Mouse (Mus musculus) heart, adult 10 weeks (tissue): ENCODE measurements around the gene Btnl4. TPM values are rescaled to one million over a fixed set of nuclear protein-coding genes. Genes with fewer than 3 reads are reported as not detected.

Source experiments
- polyA plus RNA-seq: library from polyadenylated mRNA; stranded (reverse); fragments of 350-450 nt; fragmentation: Illumina TruSeq; extraction: RNeasy Lipid Tissue Mini Kit (QIAGEN cat#74804); gene quantifications from one replicate; pipeline ENCODE4 v1.2.3, GENCODE M21; 2014; ENCODE audit warnings: low read depth, low replicate concordance

Gene Btnl4
- not detected for polyA plus RNA-seq

DNA sequence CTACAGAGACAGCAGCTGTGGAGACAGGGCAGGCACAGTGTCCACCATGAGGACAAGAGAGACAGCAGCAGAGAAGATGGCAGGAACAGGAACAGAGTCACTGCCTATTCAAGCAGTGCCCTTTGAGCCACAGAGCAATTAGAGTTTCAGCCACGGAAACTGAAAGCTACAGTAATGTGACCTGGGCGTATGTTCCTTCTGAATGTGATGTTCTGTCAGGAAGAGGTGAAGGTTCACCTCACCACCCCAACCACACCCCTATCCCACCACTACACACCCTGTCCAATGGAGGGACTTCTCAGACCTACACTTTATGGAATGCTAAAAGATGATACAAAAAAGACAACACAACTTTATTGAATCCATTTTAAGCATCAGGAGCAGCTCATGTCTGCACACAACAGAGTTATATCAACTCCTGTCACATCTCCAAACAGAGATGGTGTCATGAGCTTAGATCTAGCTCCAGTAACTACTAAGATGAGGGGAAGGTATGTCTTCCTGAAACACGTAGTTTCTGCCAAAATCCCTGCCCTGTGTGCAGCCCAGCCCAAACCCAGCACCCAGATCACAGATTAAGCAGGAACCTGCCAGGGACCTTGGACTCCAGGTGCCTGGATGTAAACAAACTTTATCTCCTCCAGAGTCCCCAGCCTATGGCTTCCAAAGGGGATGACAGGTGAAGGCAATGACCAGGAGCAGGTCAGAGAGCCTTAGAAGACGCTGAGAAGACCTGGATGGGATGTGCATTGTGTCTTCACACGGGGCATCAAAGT is at the start of gene Btnl4:
Btnl4 (minus strand) TSS at position 81 of the 776 bp plus-strand sequence.

DNA sequence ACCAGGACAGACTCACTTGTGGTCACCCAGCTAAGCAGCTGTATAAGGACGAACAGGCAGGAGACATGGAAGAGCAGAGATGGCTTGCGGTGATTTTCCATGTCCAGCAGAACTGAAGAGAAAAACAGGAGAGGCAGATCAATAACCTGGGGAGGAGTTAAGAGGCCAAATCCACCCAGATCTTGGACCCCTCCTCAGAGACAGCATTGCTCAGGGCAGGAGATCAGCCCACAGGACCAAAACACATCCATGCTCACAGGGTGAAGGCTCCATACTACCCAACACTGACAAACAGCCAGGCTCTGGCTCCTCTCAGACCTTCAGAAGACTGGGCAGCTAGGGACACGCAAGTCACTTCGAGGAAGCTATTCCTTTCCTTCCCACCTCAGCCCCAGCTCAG is 40.1 kb upstream of the Btnl4 start, which contains the start of gene Btnl6:
Btnl6 (minus strand) TSS at position 101 of the 400 bp plus-strand sequence.

Other genes starting within 250 kb of the Btnl4 start
- 1.0 TPM for gene H2-Ob, start 238.4 kb downstream of the Btnl4 start, polyA plus RNA-seq
- 29.9 TPM for gene H2-Ab1, start 219.6 kb downstream of the Btnl4 start, polyA plus RNA-seq
- 42.5 TPM for gene H2-Aa, start 189.5 kb downstream of the Btnl4 start, polyA plus RNA-seq
- gene H2-Eb1, start 171.5 kb downstream of the Btnl4 start, polyA plus RNA-seq, result 33.9 TPM
- not detected for gene H2-Eb2, start 151.7 kb downstream of the Btnl4 start, polyA plus RNA-seq
- not detected for gene Btnl2, start 122.5 kb downstream of the Btnl4 start, polyA plus RNA-seq
- not detected for gene Btnl1, start 100.2 kb downstream of the Btnl4 start, polyA plus RNA-seq
- not detected for gene BC051142, start 78.5 kb downstream of the Btnl4 start, polyA plus RNA-seq
- gene Btnl6, start 40.0 kb upstream of the Btnl4 start, polyA plus RNA-seq, result not detected
- gene Notch4, start 87.0 kb upstream of the Btnl4 start, polyA plus RNA-seq, result 14.8 TPM
- 6.1 TPM for gene Gpsm3, start 112.5 kb upstream of the Btnl4 start, polyA plus RNA-seq
- 18.1 TPM for gene Pbx2, start 113.9 kb upstream of the Btnl4 start, polyA plus RNA-seq
- gene Ager, start 120.5 kb upstream of the Btnl4 start, polyA plus RNA-seq, result 0.63 TPM
- gene Rnf5, start 126.4 kb upstream of the Btnl4 start, polyA plus RNA-seq, result 49.3 TPM
- 65.9 TPM for gene Agpat1, start 126.9 kb upstream of the Btnl4 start, polyA plus RNA-seq
- 0.84 TPM for gene Egfl8, start 138.7 kb upstream of the Btnl4 start, polyA plus RNA-seq
- gene Ppt2, start 151.2 kb upstream of the Btnl4 start, polyA plus RNA-seq, result 56.2 TPM
- gene Prrt1, start 152.2 kb upstream of the Btnl4 start, polyA plus RNA-seq, result 4.3 TPM
- gene Fkbpl, start 167.4 kb upstream of the Btnl4 start, polyA plus RNA-seq, result 5.5 TPM
- 19.6 TPM for gene Atf6b, start 169.8 kb upstream of the Btnl4 start, polyA plus RNA-seq
- 19.1 TPM for gene Tnxb, start 193.2 kb upstream of the Btnl4 start, polyA plus RNA-seq